Mouse (Mus musculus): ENCODE measurements at regions not wholly inside any gene's neighbourhood (a gene's known extent, or its start where the extent isn't known, plus 50 kb on each side); places are given as distances from the start of the nearest gene placed in this dataset.
A peak's percentile ranks its signal among the peaks of the same experiment; 100 is the strongest.

GRCm38 (mm10) chr11:24307601-24308252 lies 229.9 kb downstream of the Bcl11a start:
- H3K27me3 ChIP-seq (ENCODE audit: insufficient read depth, low read length) = no peaks in the 10 kb centered on the region
- H3K9me3 ChIP-seq (ENCODE audit: low read length) = no peaks in the 10 kb centered on the region
- H3K4me2 ChIP-seq (ENCODE audit: low read depth, low read length, poor library complexity, severe bottlenecking) = no peak overlapping the region
- 46% methylated on average over 6 of the region's 6 CpGs for WGBS
- ATAC-seq (ENCODE audit: low FRiP score) (no peak), DNase-seq (ENCODE audit: low spot score) (peak; percentile 27)
- no peak overlapping the region for H3K27ac ChIP-seq (ENCODE audit: low read depth, low read length)
- no peaks in the 10 kb centered on the region for H3K36me3 ChIP-seq (ENCODE audit: insufficient read depth, low read length)
- H3K9ac ChIP-seq (replicated peaks; ENCODE audit: low read length, poor library complexity, severe bottlenecking) = no peak overlapping the region
- H3K4me3 ChIP-seq (ENCODE audit: low read depth, low read length) = no peak overlapping the region
- H3K4me1 ChIP-seq (ENCODE audit: insufficient read depth, low read length) = peaks cover 6% of the 10 kb centered on the region; the same call in 1 of the 2 replicates
- peak; percentile 42 for TF ChIP-seq CTCF (IDR thresholded peaks at IDR 0.05)

- no peak for TF ChIP-seq CTCF (IDR thresholded peaks at IDR 0.05)
- ATAC-seq (ENCODE audit: low FRiP score) = no peak
- Histone ChIP-seq H3K9me3 (ENCODE audit: low read length) (no peaks in the 10 kb centered on the region), H3K9ac (replicated peaks; ENCODE audit: low read length, poor library complexity, severe bottlenecking) (no peak overlapping the region), H3K27me3 (ENCODE audit: insufficient read depth, low read length) (no peaks in the 10 kb centered on the region), H3K4me3 (ENCODE audit: low read depth, low read length) (no peak overlapping the region), H3K4me2 (ENCODE audit: low read depth, low read length, poor library complexity, severe bottlenecking) (no peak overlapping the region), H3K27ac (ENCODE audit: low read depth, low read length) (no peak overlapping the region), H3K36me3 (ENCODE audit: insufficient read depth, low read length) (no peaks in the 10 kb centered on the region), H3K4me1 (ENCODE audit: insufficient read depth, low read length) (peaks cover 6% of the 10 kb centered on the region; the same call in 1 of the 2 replicates)
- no peak for DNase-seq (ENCODE audit: low spot score)
- WGBS = 8% methylated on average over 1 of the region's 1 CpGs
Measured at GRCm38 (mm10) chr11:24308253-24308633, 230.4 kb downstream of the Bcl11a start.

- no peaks in the 10 kb centered on the region for H3K36me3 ChIP-seq (ENCODE audit: insufficient read depth, low read length)
- TF ChIP-seq CTCF (IDR thresholded peaks at IDR 0.05) = no peak
- DNase-seq (ENCODE audit: low spot score) (no peak), ATAC-seq (ENCODE audit: low FRiP score) (no peak)
- no peak overlapping the region for H3K4me2 ChIP-seq (ENCODE audit: low read depth, low read length, poor library complexity, severe bottlenecking)
- 90% methylated on average over 1 of the region's 1 CpGs for WGBS
- H3K4me3 ChIP-seq (ENCODE audit: low read depth, low read length) = no peak overlapping the region
- no peaks in the 10 kb centered on the region for H3K4me1 ChIP-seq (ENCODE audit: insufficient read depth, low read length)
- H3K27me3 ChIP-seq (ENCODE audit: insufficient read depth, low read length) = no peaks in the 10 kb centered on the region
- no peak overlapping the region for H3K27ac ChIP-seq (ENCODE audit: low read depth, low read length)
- H3K9me3 ChIP-seq (ENCODE audit: low read length) = no peaks in the 10 kb centered on the region
- H3K9ac ChIP-seq (replicated peaks; ENCODE audit: low read length, poor library complexity, severe bottlenecking) = no peak overlapping the region
Measured at GRCm38 (mm10) chr11:24314046-24314445, 236.2 kb downstream of the Bcl11a start.

DNA sequence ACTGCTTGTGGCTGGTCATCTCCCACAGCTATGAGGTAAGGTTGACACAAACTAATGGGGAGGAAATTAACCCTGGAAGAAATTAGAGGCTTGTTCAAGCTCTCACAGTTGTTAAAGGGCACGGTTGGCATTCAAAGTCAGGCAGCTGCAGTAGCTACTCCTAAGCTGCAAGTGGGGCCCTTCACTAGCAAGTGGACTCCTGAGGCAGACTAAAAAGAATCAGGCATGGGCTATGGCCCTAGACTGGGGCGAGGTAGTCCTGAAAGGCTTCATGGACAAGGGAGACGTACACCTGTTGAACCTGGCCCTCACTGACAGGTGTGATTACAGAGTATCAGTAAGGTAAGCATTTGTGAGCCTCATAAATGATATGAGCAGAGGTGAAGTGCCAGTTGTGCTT lies 237.7 kb downstream of the Bcl11a start:
- no peak overlapping the region for H3K27ac ChIP-seq (ENCODE audit: low read depth, low read length)
- DNase-seq (ENCODE audit: low spot score) (peak; percentile 18), ATAC-seq (ENCODE audit: low FRiP score) (no peak)
- no peaks in the 10 kb centered on the region for H3K27me3 ChIP-seq (ENCODE audit: insufficient read depth, low read length)
- peak; percentile 26 for TF ChIP-seq CTCF (IDR thresholded peaks at IDR 0.05)
- 86% methylated on average over 3 of the region's 3 CpGs for WGBS
- H3K9ac ChIP-seq (replicated peaks; ENCODE audit: low read length, poor library complexity, severe bottlenecking) = no peak overlapping the region
- H3K9me3 ChIP-seq (ENCODE audit: low read length) = no peaks in the 10 kb centered on the region
- no peak overlapping the region for H3K4me3 ChIP-seq (ENCODE audit: low read depth, low read length)
- no peak overlapping the region for H3K4me2 ChIP-seq (ENCODE audit: low read depth, low read length, poor library complexity, severe bottlenecking)
- H3K4me1 ChIP-seq (ENCODE audit: insufficient read depth, low read length) = no peaks in the 10 kb centered on the region
- H3K36me3 ChIP-seq (ENCODE audit: insufficient read depth, low read length) = no peaks in the 10 kb centered on the region

DNA sequence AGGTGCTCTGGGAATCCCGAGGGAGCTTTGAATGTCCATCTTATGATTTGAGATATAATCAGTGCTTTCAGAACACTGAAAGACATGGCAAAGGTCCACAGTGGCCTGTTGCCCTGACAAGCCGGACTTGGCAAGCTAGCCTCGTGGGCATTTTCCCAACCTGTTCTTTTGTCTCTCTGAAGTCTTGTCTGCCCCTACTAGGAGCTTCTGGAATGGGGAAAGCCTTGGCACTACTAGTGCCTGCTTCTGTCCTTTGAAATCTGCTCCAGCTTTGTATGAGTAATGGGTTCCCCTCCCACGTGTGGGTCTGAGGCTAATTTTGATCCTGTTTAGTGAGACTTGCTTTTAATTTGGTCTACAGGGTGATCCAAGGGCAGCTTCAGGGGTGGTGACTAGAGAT lies 238.3 kb downstream of the Bcl11a start:
- Histone ChIP-seq H3K4me2 (ENCODE audit: low read depth, low read length, poor library complexity, severe bottlenecking) (no peak overlapping the region), H3K4me1 (ENCODE audit: insufficient read depth, low read length) (no peaks in the 10 kb centered on the region), H3K9ac (replicated peaks; ENCODE audit: low read length, poor library complexity, severe bottlenecking) (no peak overlapping the region), H3K27ac (ENCODE audit: low read depth, low read length) (no peak overlapping the region), H3K9me3 (ENCODE audit: low read length) (no peaks in the 10 kb centered on the region), H3K4me3 (ENCODE audit: low read depth, low read length) (no peak overlapping the region), H3K27me3 (ENCODE audit: insufficient read depth, low read length) (no peaks in the 10 kb centered on the region), H3K36me3 (ENCODE audit: insufficient read depth, low read length) (no peaks in the 10 kb centered on the region)
- WGBS = 67% methylated on average over 4 of the region's 4 CpGs
- DNase-seq (ENCODE audit: low spot score) (peak; percentile 62), ATAC-seq (ENCODE audit: low FRiP score) (no peak; the same call in 1 of the 2 replicates)
- TF ChIP-seq CTCF (IDR thresholded peaks at IDR 0.05) = no peak

- 80% methylated on average over 2 of the region's 2 CpGs for WGBS
- H3K4me1 ChIP-seq (ENCODE audit: insufficient read depth, low read length) = no peaks in the 10 kb centered on the region
- no peaks in the 10 kb centered on the region for H3K9me3 ChIP-seq (ENCODE audit: low read length)
- H3K27ac ChIP-seq (ENCODE audit: low read depth, low read length) = no peak overlapping the region
- no peak for TF ChIP-seq CTCF (IDR thresholded peaks at IDR 0.05)
- no peak overlapping the region for H3K4me3 ChIP-seq (ENCODE audit: low read depth, low read length)
- H3K4me2 ChIP-seq (ENCODE audit: low read depth, low read length, poor library complexity, severe bottlenecking) = no peak overlapping the region
- no peak for ATAC-seq (ENCODE audit: low FRiP score)
- DNase-seq (ENCODE audit: low spot score) = no peak
- no peaks in the 10 kb centered on the region for H3K27me3 ChIP-seq (ENCODE audit: insufficient read depth, low read length)
- H3K36me3 ChIP-seq (ENCODE audit: insufficient read depth, low read length) = no peaks in the 10 kb centered on the region
- no peak overlapping the region for H3K9ac ChIP-seq (replicated peaks; ENCODE audit: low read length, poor library complexity, severe bottlenecking)
Measured at GRCm38 (mm10) chr11:24317989-24318735, 240.3 kb downstream of the Bcl11a start.
